Mouse (Mus musculus): ENCODE data around the gene Fbxo21.

Fbxo21 gene

GRCm38 (mm10) chr5:117976657-117977500 is at the start of gene Fbxo21:
Gene Fbxo21 (plus strand): TSS chr5:117976730.
- DNase-seq (ENCODE audit: low spot score): peak; percentile 91

- DNase-seq (ENCODE audit: low spot score): no peak
Observed at GRCm38 (mm10) chr5:117928553-117928952, 48.0 kb upstream of the Fbxo21 start.

GRCm38 (mm10) chr5:117932222-117932621 is 44.3 kb upstream of the Fbxo21 start:
- DNase-seq (ENCODE audit: low spot score): no peak

GRCm38 (mm10) chr5:117932862-117933261 is 43.7 kb upstream of the Fbxo21 start:
- DNase-seq (ENCODE audit: low spot score): peak; percentile 49

- DNase-seq (ENCODE audit: low spot score): no peak
Observed at GRCm38 (mm10) chr5:117936346-117936745, 40.2 kb upstream of the Fbxo21 start.

GRCm38 (mm10) chr5:117937186-117937585 is 39.3 kb upstream of the Fbxo21 start:
- DNase-seq (ENCODE audit: low spot score): no peak

- DNase-seq (ENCODE audit: low spot score): peak; percentile 49
Observed at GRCm38 (mm10) chr5:117938182-117938581, 38.3 kb upstream of the Fbxo21 start.

GRCm38 (mm10) chr5:117939402-117939801 is 37.1 kb upstream of the Fbxo21 start:
- DNase-seq (ENCODE audit: low spot score): no peak

- no peak for DNase-seq (ENCODE audit: low spot score)
Observed at GRCm38 (mm10) chr5:117941552-117941951, 35.0 kb upstream of the Fbxo21 start.

- no peak for DNase-seq (ENCODE audit: low spot score)
Observed at GRCm38 (mm10) chr5:117946605-117947004, 29.9 kb upstream of the Fbxo21 start.

GRCm38 (mm10) chr5:117949393-117949792 is 27.1 kb upstream of the Fbxo21 start:
- DNase-seq (ENCODE audit: low spot score): no peak

- no peak for DNase-seq (ENCODE audit: low spot score)
Observed at GRCm38 (mm10) chr5:117953893-117954292, 22.6 kb upstream of the Fbxo21 start.

GRCm38 (mm10) chr5:117954429-117954828 is 22.1 kb upstream of the Fbxo21 start:
- DNase-seq (ENCODE audit: low spot score): no peak

- peak; percentile 23 for DNase-seq (ENCODE audit: low spot score)
Observed at GRCm38 (mm10) chr5:117955675-117956420, 20.7 kb upstream of the Fbxo21 start.

GRCm38 (mm10) chr5:117964750-117965149 is 11.8 kb upstream of the Fbxo21 start:
- DNase-seq (ENCODE audit: low spot score): no peak

GRCm38 (mm10) chr5:117966956-117967355 is 9.6 kb upstream of the Fbxo21 start:
- no peak for DNase-seq (ENCODE audit: low spot score)

- no peak for DNase-seq (ENCODE audit: low spot score)
Observed at GRCm38 (mm10) chr5:117967659-117968069, 8.9 kb upstream of the Fbxo21 start.

- DNase-seq (ENCODE audit: low spot score): no peak
Observed at GRCm38 (mm10) chr5:117969681-117970427, 6.7 kb upstream of the Fbxo21 start.

- DNase-seq (ENCODE audit: low spot score): no peak
Observed at GRCm38 (mm10) chr5:117976263-117976656, 270 bp upstream of the Fbxo21 start.

GRCm38 (mm10) chr5:117977501-117978158 is 1.1 kb downstream of the Fbxo21 start:
- no peak for DNase-seq (ENCODE audit: low spot score)

- DNase-seq (ENCODE audit: low spot score): no peak
Observed at GRCm38 (mm10) chr5:117978159-117978697, 1.7 kb downstream of the Fbxo21 start.

- no peak for DNase-seq (ENCODE audit: low spot score)
Observed at GRCm38 (mm10) chr5:117979082-117979481, 2.6 kb downstream of the Fbxo21 start.
